Mouse (Mus musculus) forebrain, embryonic 16.5 days (tissue): ENCODE results near the gene Lrp3. TPM values are rescaled to one million over a fixed set of nuclear protein-coding genes. Genes with fewer than 3 reads are reported as not detected.

Source experiments
- ATAC-seq: fragments of 200-750 bp; cut with Nextera tagmentation; 2 replicates; pipeline ENCODE4 v1.8.0; 2017; ENCODE audit warnings: mild to moderate bottlenecking, moderate library complexity
- H3K27ac ChIP-seq: fragments of 300-500 bp; sonication (generic); 2 replicates; pipeline ENCODE4 v1.5.1; 2014; ENCODE audit warnings: low read length, control low read depth
- H3K27me3 ChIP-seq: fragments of 300-500 bp; sonication (generic); replicated peaks from 2 replicates; pipeline ENCODE4 v1.6.1; 2014; ENCODE audit warnings: low read length; ENCODE audit not compliant: control insufficient read depth, insufficient read depth
- H3K36me3 ChIP-seq: fragments of 300-500 bp; sonication (generic); 2 replicates; pipeline ENCODE4 v1.6.1; 2014; ENCODE audit not compliant: control insufficient read depth, insufficient read depth
- H3K4me1 ChIP-seq: fragments of 300-500 bp; sonication (generic); replicated peaks from 2 replicates; pipeline ENCODE4 v1.6.1; 2014; ENCODE audit warnings: low read length; ENCODE audit not compliant: control insufficient read depth, insufficient read depth
- H3K4me2 ChIP-seq: fragments of 300-500 bp; sonication (generic); 2 replicates; pipeline ENCODE4 v1.6.1; 2014; ENCODE audit warnings: mild to moderate bottlenecking, low read length, control low read depth
- H3K4me3 ChIP-seq: fragments of 300-500 bp; sonication (generic); replicated peaks from 2 replicates; pipeline ENCODE4 v1.5.1; 2014; ENCODE audit warnings: mild to moderate bottlenecking, low read length, control low read depth
- H3K9ac ChIP-seq: fragments of 300-500 bp; sonication (generic); replicated peaks from 2 replicates; pipeline ENCODE4 v1.6.1; 2014; ENCODE audit warnings: low read depth, low read length, control low read depth
- H3K9me3 ChIP-seq: fragments of 300-500 bp; sonication (generic); 2 replicates; pipeline ENCODE4 v1.6.1; 2016; ENCODE audit warnings: low read length; ENCODE audit not compliant: control insufficient read depth
- WGBS: fragments of 180-500 bp; shearing (Covaris S2); extraction: QIAGEN DNeasy Blood & Tissue Kit; methylation state at CpG from one replicate; pipeline ENCODE4 v1.1.7; 2014; 5-methylcytosine and 5-hydroxymethylcytosine counted together
- polyA plus RNA-seq: library from polyadenylated mRNA; unstranded; fragments of >200 nt; fragmentation: Nextera tagmentation; extraction: Ambion mirVana; gene quantifications from 2 replicates; pipeline ENCODE4 v1.2.1, GENCODE M21; 2015

Gene Lrp3
- polyA plus RNA-seq, 1 experiment from 2014 or later, result 27.3 TPM

- no peaks in the 10 kb centered on the region for H3K27me3 ChIP-seq
- peaks cover 29% of the 10 kb centered on the region for H3K36me3 ChIP-seq
- no peak for ATAC-seq
- H3K9me3 ChIP-seq, result no peaks in the 10 kb centered on the region
- H3K9ac ChIP-seq, result no peak overlapping the region
- H3K27ac ChIP-seq, result no peak overlapping the region
- no peaks in the 10 kb centered on the region for H3K4me1 ChIP-seq
- no peak overlapping the region for H3K4me2 ChIP-seq
- H3K4me3 ChIP-seq, result no peak overlapping the region
- 71% methylated on average over 2 of the region's 2 CpGs for WGBS
Observed at GRCm38 (mm10) chr7:35197022-35197421, 18.3 kb downstream of the Lrp3 start.

GRCm38 (mm10) chr7:35191276-35191675 lies 24.0 kb downstream of the Lrp3 start:
- Histone ChIP-seq H3K4me1 (peaks cover 2% of the 10 kb centered on the region), H3K27ac (no peak overlapping the region), H3K27me3 (peaks cover 13% of the 10 kb centered on the region), H3K4me3 (no peak overlapping the region), H3K4me2 (no peak overlapping the region), H3K9me3 (no peaks in the 10 kb centered on the region), H3K9ac (no peak overlapping the region), H3K36me3 (no peaks in the 10 kb centered on the region)
- 0% methylated on average over 2 of the region's 2 CpGs for WGBS
- no peak for ATAC-seq

- Histone ChIP-seq H3K4me3 (no peak overlapping the region), H3K9ac (no peak overlapping the region), H3K4me1 (peaks cover 12% of the 10 kb centered on the region), H3K36me3 (no peaks in the 10 kb centered on the region), H3K27ac (no peak overlapping the region), H3K27me3 (peaks cover 21% of the 10 kb centered on the region), H3K9me3 (no peaks in the 10 kb centered on the region), H3K4me2 (no peak overlapping the region)
- no peak for ATAC-seq
- WGBS, result 77% methylated on average over 5 of the region's 5 CpGs
Observed at GRCm38 (mm10) chr7:35189699-35190098, 25.6 kb downstream of the Lrp3 start.

DNA sequence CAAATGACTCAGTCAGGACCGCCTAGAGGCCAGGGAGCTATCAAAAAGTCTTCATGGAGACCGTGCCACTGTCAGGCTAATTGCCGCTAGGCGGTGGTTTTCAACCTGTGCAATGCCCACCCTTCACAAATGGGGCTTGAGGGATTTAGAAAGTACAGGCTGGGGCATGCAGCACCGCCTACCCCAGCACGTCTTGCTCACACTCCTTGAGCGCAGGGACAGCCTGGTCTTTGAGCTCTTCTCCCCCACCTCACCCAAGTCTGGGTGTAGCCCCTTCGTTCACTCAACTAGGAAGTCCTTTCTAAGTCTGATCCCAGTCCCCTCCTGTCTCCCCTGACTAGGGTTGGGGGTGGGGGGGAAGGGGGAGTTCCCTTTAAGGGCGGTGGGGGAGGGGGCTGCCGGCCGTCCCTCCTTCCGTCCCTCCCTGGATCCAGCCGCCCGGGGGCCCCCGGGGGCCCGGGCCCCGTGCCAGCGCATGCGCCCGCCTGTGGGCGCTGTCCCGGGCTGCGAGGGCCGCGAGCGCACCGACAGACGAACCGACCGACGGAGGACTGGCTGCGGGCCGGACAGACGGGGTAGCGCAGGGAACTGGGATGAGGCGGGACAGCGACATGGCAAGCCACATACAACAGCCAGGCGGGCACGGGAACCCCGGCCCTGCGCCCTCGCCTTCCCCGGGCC lies 29.3 kb downstream of the Lrp3 start, which contains the start of gene Slc7a10:
Slc7a10 (plus strand) TSS at position 497 of the 681 bp plus-strand sequence.
- no peaks in the 10 kb centered on the region for H3K36me3 ChIP-seq
- H3K4me3 ChIP-seq, result peak within 1 kb of the TSS; percentile 37
- under 1% methylated on average over 40 of the region's 43 CpGs for WGBS
- peak; percentile 28; the same call in 1 of the 2 replicates for ATAC-seq
- H3K9ac ChIP-seq, result peak within 1 kb of the TSS; percentile 28
- H3K27me3 ChIP-seq, result peaks cover 27% of the 10 kb centered on the region
- H3K27ac ChIP-seq, result no peak within 1 kb of the TSS
- peaks cover 12% of the 10 kb centered on the region for H3K4me1 ChIP-seq
- H3K9me3 ChIP-seq, result peaks cover 4% of the 10 kb centered on the region; the same call in 1 of the 2 replicates
- H3K4me2 ChIP-seq, result peak within 1 kb of the TSS; percentile 55

DNA sequence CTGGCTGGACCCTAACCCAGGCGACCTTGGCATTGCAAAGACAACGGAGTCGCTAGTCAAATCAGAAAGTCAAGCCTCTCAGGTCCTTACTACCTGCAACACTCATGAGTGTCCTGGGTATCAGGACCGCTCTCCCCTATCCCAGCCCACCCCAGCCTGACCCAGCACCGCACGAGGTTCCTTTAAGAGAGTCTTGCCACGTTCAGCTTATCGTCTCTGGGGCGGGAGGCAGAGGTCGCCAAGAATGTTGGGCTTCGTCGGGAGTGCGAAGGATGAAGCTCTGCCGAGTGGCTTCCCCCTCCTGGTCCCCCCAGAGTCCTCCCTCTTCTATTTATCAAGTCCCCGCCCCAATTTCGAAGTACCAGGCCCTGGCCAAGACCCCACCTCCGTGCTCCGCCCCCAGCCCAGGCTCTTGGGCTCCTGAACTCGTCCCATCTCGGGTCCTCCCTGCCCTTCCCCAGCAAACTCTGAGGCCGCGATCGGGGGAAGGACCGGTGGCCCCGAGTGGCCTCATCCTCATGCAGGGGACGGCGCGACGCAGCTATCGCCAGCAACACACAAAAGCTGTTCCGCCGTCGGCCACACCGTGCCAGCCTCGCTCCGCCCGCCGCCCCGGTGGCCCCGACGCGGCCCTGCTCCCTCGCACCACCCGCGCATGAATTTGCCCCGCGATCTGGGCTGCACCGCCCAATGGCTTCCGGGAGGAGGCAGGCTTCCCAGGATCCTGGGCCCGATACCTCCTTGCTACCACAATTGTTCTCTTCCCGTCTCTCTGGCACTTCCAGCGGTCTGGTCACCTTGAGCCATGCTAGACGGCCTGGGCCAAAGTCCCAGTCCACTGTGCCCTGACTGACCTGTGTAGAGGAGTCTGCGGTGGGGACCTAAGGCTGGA lies 30.2 kb downstream of the Lrp3 start:
- 3% methylated on average over 54 of the region's 54 CpGs for WGBS
- Histone ChIP-seq H3K9me3 (peaks cover 4% of the 10 kb centered on the region; the same call in 1 of the 2 replicates), H3K27ac (no peak overlapping the region), H3K9ac (peak overlapping the region; percentile 28; the same call in 1 of the 2 replicates), H3K27me3 (peaks cover 27% of the 10 kb centered on the region), H3K4me3 (peak overlapping the region; percentile 37), H3K4me1 (peaks cover 12% of the 10 kb centered on the region), H3K36me3 (no peaks in the 10 kb centered on the region), H3K4me2 (peak overlapping the region; percentile 46)
- peak; percentile 50 for ATAC-seq

GRCm38 (mm10) chr7:35176412-35177381 lies 38.6 kb downstream of the Lrp3 start:
- Histone ChIP-seq H3K9ac (no peak overlapping the region), H3K9me3 (no peaks in the 10 kb centered on the region), H3K4me1 (no peaks in the 10 kb centered on the region), H3K27me3 (no peaks in the 10 kb centered on the region), H3K4me2 (no peak overlapping the region), H3K4me3 (no peak overlapping the region), H3K27ac (no peak overlapping the region), H3K36me3 (no peaks in the 10 kb centered on the region)
- ATAC-seq, result no peak
- 53% methylated on average over 18 of the region's 18 CpGs for WGBS

- no peaks in the 10 kb centered on the region for H3K4me1 ChIP-seq
- ATAC-seq, result no peak
- H3K27me3 ChIP-seq, result no peaks in the 10 kb centered on the region
- H3K36me3 ChIP-seq, result no peaks in the 10 kb centered on the region
- H3K9me3 ChIP-seq, result no peaks in the 10 kb centered on the region
- no peak overlapping the region for H3K9ac ChIP-seq
- H3K4me2 ChIP-seq, result no peak overlapping the region
- no peak overlapping the region for H3K27ac ChIP-seq
- 91% methylated on average over 4 of the region's 4 CpGs for WGBS
- H3K4me3 ChIP-seq, result no peak overlapping the region
Observed at GRCm38 (mm10) chr7:35175533-35175932, 39.8 kb downstream of the Lrp3 start.

GRCm38 (mm10) chr7:35172519-35172918 lies 42.8 kb downstream of the Lrp3 start:
- no peaks in the 10 kb centered on the region for H3K9me3 ChIP-seq
- no peaks in the 10 kb centered on the region for H3K4me1 ChIP-seq
- H3K36me3 ChIP-seq, result no peaks in the 10 kb centered on the region
- H3K27ac ChIP-seq, result no peak overlapping the region
- H3K4me3 ChIP-seq, result no peak overlapping the region
- whole genome bisulfite sequencing, result 69% methylated on average over 4 of the region's 4 CpGs
- H3K27me3 ChIP-seq, result no peaks in the 10 kb centered on the region
- no peak overlapping the region for H3K4me2 ChIP-seq
- H3K9ac ChIP-seq, result no peak overlapping the region
- no peak for ATAC-seq
